Mouse (Mus musculus) kidney, postnatal 10 days (tissue): Measurements from ENCODE around the gene Basp1.
A peak's percentile ranks its signal among the peaks of the same experiment; 100 is the strongest.
"Not testable (repeated sequence)": the region's sequence is repeated elsewhere in the genome, so short reads cannot be mapped to it uniquely, and the experiment has no call there.

ENCODE experiments used
- DNase-seq: peaks from one replicate; pipeline ENCODE4 v3.0.0; 2021; ENCODE audit warnings: mixed read lengths

The Basp1 gene

GRCm38 (mm10) chr15:25413378-25413901, at the start of gene Basp1:
Gene Basp1 (minus strand): TSS chr15:25413764.
- DNase-seq = peak; percentile 88

- DNase-seq = not testable (repeated sequence)
Observed at GRCm38 (mm10) chr15:25463076-25463475, 49.5 kb upstream of the Basp1 start.

- DNase-seq = no peak
Observed at GRCm38 (mm10) chr15:25462056-25462762, 48.6 kb upstream of the Basp1 start.

- DNase-seq = no peak
Observed at GRCm38 (mm10) chr15:25459901-25460300, 46.3 kb upstream of the Basp1 start.

GRCm38 (mm10) chr15:25457421-25457820, 43.9 kb upstream of the Basp1 start:
- no peak for DNase-seq

- DNase-seq = no peak
Observed at GRCm38 (mm10) chr15:25453538-25453937, 40.0 kb upstream of the Basp1 start.

GRCm38 (mm10) chr15:25449348-25449747, 35.8 kb upstream of the Basp1 start:
- no peak for DNase-seq

GRCm38 (mm10) chr15:25448703-25449340, 35.3 kb upstream of the Basp1 start:
- DNase-seq = no peak

GRCm38 (mm10) chr15:25447136-25447535, 33.6 kb upstream of the Basp1 start:
- DNase-seq = no peak

GRCm38 (mm10) chr15:25446155-25446487, 32.6 kb upstream of the Basp1 start:
- no peak for DNase-seq

GRCm38 (mm10) chr15:25445361-25446154, 32.0 kb upstream of the Basp1 start:
- peak; percentile 50 for DNase-seq

GRCm38 (mm10) chr15:25444208-25444607, 30.6 kb upstream of the Basp1 start:
- no peak for DNase-seq

GRCm38 (mm10) chr15:25443140-25443790, 29.7 kb upstream of the Basp1 start:
- no peak for DNase-seq

- no peak for DNase-seq
Observed at GRCm38 (mm10) chr15:25441868-25442185, 28.3 kb upstream of the Basp1 start.

- DNase-seq = peak; percentile 85
Observed at GRCm38 (mm10) chr15:25440991-25441867, 27.7 kb upstream of the Basp1 start.

- no peak for DNase-seq
Observed at GRCm38 (mm10) chr15:25440317-25440716, 26.8 kb upstream of the Basp1 start.

GRCm38 (mm10) chr15:25432341-25432740, 18.8 kb upstream of the Basp1 start:
- DNase-seq = no peak

- no peak for DNase-seq
Observed at GRCm38 (mm10) chr15:25430167-25430566, 16.6 kb upstream of the Basp1 start.

- DNase-seq = no peak
Observed at GRCm38 (mm10) chr15:25429007-25429406, 15.4 kb upstream of the Basp1 start.

GRCm38 (mm10) chr15:25428551-25428950, 15.0 kb upstream of the Basp1 start:
- peak; percentile 52 for DNase-seq

- peak; percentile 28 for DNase-seq
Observed at GRCm38 (mm10) chr15:25420266-25420665, 6.7 kb upstream of the Basp1 start.

GRCm38 (mm10) chr15:25416367-25416766, 2.8 kb upstream of the Basp1 start:
- no peak for DNase-seq
